Mouse (Mus musculus): ENCODE results near the gene Mllt11. TPM values are rescaled to one million over a fixed set of nuclear protein-coding genes. Genes with fewer than 3 reads are reported as not detected.

Gene Mllt11
- polyA plus RNA-seq, 1 experiment from 2014 or later, result 11.5 TPM

- H3K27ac ChIP-seq (ENCODE audit: low read length), result no peak overlapping the region
Observed at GRCm38 (mm10) chr3:95270766-95271364, 38.9 kb upstream of the Mllt11 start.

DNA sequence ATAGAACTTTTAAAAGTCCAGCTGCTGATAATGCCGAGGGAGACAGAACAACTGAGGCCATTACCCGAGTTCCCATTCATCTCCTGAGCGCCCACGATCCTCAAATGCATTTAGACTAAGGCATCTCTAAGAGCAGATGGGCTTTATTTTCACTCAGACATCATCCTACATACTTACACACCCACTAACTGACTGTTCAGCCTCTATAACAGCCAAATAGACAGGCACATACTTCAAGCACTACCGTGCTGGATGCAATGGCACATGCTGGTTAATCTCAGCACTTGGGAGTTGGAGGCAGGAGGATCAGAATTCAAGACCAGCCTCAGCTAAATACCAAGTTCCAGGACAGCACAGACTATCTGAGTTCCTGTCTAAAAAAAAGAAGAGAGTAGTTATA is 37.8 kb upstream of the Mllt11 start:
- H3K4me2 ChIP-seq (ENCODE audit: low read depth, low read length), result no peak overlapping the region
- 77% methylated on average over 5 of the region's 5 CpGs for WGBS
- no peaks in the 10 kb centered on the region for H3K9me3 ChIP-seq (replicated peaks; ENCODE audit: control insufficient read depth, low read length)
- no peak for ATAC-seq (replicated peaks; ENCODE audit: extremely low read depth, insufficient read depth, low FRiP score)
- H3K27ac ChIP-seq (ENCODE audit: low read length), result no peak overlapping the region
- H3K27me3 ChIP-seq (ENCODE audit: control insufficient read depth, insufficient read depth, low read length), result no peaks in the 10 kb centered on the region
- peaks cover 8% of the 10 kb centered on the region for H3K4me1 ChIP-seq (ENCODE audit: control insufficient read depth, insufficient read depth, low read length)
- no peak overlapping the region for H3K9ac ChIP-seq (ENCODE audit: low read length)
- H3K36me3 ChIP-seq (ENCODE audit: control insufficient read depth, insufficient read depth), result peaks cover 13% of the 10 kb centered on the region
- no peak overlapping the region for H3K4me3 ChIP-seq (ENCODE audit: low read length)

More at GRCm38 (mm10) chr3:95270766-95271364, 38.9 kb upstream of the Mllt11 start:
- Histone ChIP-seq H3K36me3 (ENCODE audit: control insufficient read depth, insufficient read depth) (peaks cover 10% of the 10 kb centered on the region), H3K4me3 (ENCODE audit: low read length) (no peak overlapping the region), H3K4me1 (ENCODE audit: control insufficient read depth, insufficient read depth, low read length) (peaks cover 13% of the 10 kb centered on the region), H3K4me2 (ENCODE audit: low read depth, low read length) (no peak overlapping the region), H3K9ac (ENCODE audit: low read length) (no peak overlapping the region), H3K27me3 (ENCODE audit: control insufficient read depth, insufficient read depth, low read length) (no peaks in the 10 kb centered on the region), H3K9me3 (replicated peaks; ENCODE audit: control insufficient read depth, low read length) (no peaks in the 10 kb centered on the region)
- WGBS, result 81% methylated on average over 12 of the region's 12 CpGs
- no peak for ATAC-seq (replicated peaks; ENCODE audit: extremely low read depth, insufficient read depth, low FRiP score)

GRCm38 (mm10) chr3:95267855-95268254 is 35.9 kb upstream of the Mllt11 start:
- no peak for ATAC-seq (replicated peaks; ENCODE audit: extremely low read depth, insufficient read depth, low FRiP score)
- Histone ChIP-seq H3K4me1 (ENCODE audit: control insufficient read depth, insufficient read depth, low read length) (no peaks in the 10 kb centered on the region; the same call in 1 of the 2 replicates), H3K27me3 (ENCODE audit: control insufficient read depth, insufficient read depth, low read length) (no peaks in the 10 kb centered on the region), H3K9ac (ENCODE audit: low read length) (no peak overlapping the region), H3K27ac (ENCODE audit: low read length) (no peak overlapping the region), H3K36me3 (ENCODE audit: control insufficient read depth, insufficient read depth) (peaks cover 17% of the 10 kb centered on the region), H3K4me3 (ENCODE audit: low read length) (no peak overlapping the region), H3K4me2 (ENCODE audit: low read depth, low read length) (no peak overlapping the region), H3K9me3 (replicated peaks; ENCODE audit: control insufficient read depth, low read length) (no peaks in the 10 kb centered on the region)

GRCm38 (mm10) chr3:95266052-95266451 is 34.1 kb upstream of the Mllt11 start:
- no peak overlapping the region for H3K27ac ChIP-seq (ENCODE audit: low read length)
- H3K4me2 ChIP-seq (ENCODE audit: low read depth, low read length), result no peak overlapping the region
- no peaks in the 10 kb centered on the region for H3K27me3 ChIP-seq (ENCODE audit: control insufficient read depth, insufficient read depth, low read length)
- no peak overlapping the region for H3K9ac ChIP-seq (ENCODE audit: low read length)
- no peak overlapping the region for H3K4me3 ChIP-seq (ENCODE audit: low read length)
- H3K9me3 ChIP-seq (replicated peaks; ENCODE audit: control insufficient read depth, low read length), result no peaks in the 10 kb centered on the region
- no peaks in the 10 kb centered on the region; the same call in 1 of the 2 replicates for H3K4me1 ChIP-seq (ENCODE audit: control insufficient read depth, insufficient read depth, low read length)
- WGBS, result 93% methylated on average over 3 of the region's 3 CpGs
- H3K36me3 ChIP-seq (ENCODE audit: control insufficient read depth, insufficient read depth), result peaks cover 27% of the 10 kb centered on the region
- ATAC-seq (replicated peaks; ENCODE audit: extremely low read depth, insufficient read depth, low FRiP score), result no peak

GRCm38 (mm10) chr3:95264724-95265123 is 32.8 kb upstream of the Mllt11 start:
- H3K36me3 ChIP-seq (ENCODE audit: control insufficient read depth, insufficient read depth), result peaks cover 30% of the 10 kb centered on the region
- no peak overlapping the region for H3K9ac ChIP-seq (ENCODE audit: low read length)
- H3K4me2 ChIP-seq (ENCODE audit: low read depth, low read length), result no peak overlapping the region
- no peak overlapping the region for H3K4me3 ChIP-seq (ENCODE audit: low read length)
- no peaks in the 10 kb centered on the region for H3K9me3 ChIP-seq (replicated peaks; ENCODE audit: control insufficient read depth, low read length)
- no peaks in the 10 kb centered on the region for H3K4me1 ChIP-seq (ENCODE audit: control insufficient read depth, insufficient read depth, low read length)
- ATAC-seq (replicated peaks; ENCODE audit: extremely low read depth, insufficient read depth, low FRiP score), result no peak
- no peaks in the 10 kb centered on the region for H3K27me3 ChIP-seq (ENCODE audit: control insufficient read depth, insufficient read depth, low read length)
- WGBS, result 84% methylated on average over 1 of the region's 1 CpGs
- H3K27ac ChIP-seq (ENCODE audit: low read length), result no peak overlapping the region

DNA sequence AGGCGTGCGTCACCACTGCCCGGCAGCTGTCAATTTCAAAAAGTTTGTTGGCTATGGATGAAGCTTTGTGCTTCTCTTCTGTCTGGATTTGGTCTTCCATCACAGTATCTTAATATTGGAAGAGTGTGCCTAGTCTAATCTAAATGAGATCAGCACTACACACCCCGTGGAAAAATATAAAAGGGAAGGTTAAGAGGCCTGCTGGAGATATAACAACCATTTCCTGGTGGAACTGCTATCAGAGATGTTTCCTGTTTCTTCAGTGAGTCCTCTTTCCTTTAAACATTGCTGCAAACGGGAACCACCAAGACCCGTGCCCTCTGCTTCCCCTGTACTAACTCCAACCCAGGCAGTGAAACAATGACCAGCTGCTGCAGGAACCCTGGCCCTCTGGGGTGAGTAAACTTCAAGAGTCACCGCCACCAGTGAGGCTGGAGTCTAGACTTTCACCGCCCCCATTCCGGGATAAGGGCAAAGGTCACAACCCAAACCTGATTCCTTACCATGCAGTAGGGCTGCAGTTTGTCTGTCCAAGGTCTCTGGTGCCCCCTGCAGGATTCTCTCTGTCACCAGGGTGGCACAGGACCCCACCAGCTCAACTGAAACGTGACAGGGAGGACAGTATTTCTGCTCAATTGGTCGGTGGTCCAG is 31.2 kb upstream of the Mllt11 start:
- Histone ChIP-seq H3K27me3 (ENCODE audit: control insufficient read depth, insufficient read depth, low read length) (no peaks in the 10 kb centered on the region), H3K36me3 (ENCODE audit: control insufficient read depth, insufficient read depth) (peaks cover 44% of the 10 kb centered on the region), H3K9ac (ENCODE audit: low read length) (no peak overlapping the region), H3K4me2 (ENCODE audit: low read depth, low read length) (no peak overlapping the region), H3K4me3 (ENCODE audit: low read length) (no peak overlapping the region), H3K9me3 (replicated peaks; ENCODE audit: control insufficient read depth, low read length) (no peaks in the 10 kb centered on the region), H3K4me1 (ENCODE audit: control insufficient read depth, insufficient read depth, low read length) (no peaks in the 10 kb centered on the region), H3K27ac (ENCODE audit: low read length) (no peak overlapping the region)
- no peak; the same call in 1 of the 2 replicates for ATAC-seq (replicated peaks; ENCODE audit: extremely low read depth, insufficient read depth, low FRiP score)
- 48% methylated on average over 11 of the region's 11 CpGs for WGBS

DNA sequence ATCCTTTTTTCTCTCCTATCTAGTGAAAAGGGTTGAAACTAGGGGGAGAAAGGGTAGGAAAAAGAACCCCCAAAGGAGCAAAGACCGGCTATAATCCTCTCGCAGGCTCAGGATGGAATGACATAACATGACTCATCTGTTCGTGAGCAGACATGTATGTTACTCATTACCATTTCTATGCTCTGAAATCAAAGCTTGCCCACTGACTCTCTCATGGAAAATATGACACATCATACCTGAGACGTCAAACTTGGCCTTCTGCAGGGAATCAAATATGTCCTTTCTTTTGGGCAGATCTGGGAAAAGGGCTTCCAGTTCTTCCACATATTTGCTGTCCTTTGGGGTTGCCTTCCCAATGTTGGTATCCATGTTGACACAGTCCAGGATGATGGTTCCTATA is 30.0 kb upstream of the Mllt11 start:
- Histone ChIP-seq H3K36me3 (ENCODE audit: control insufficient read depth, insufficient read depth) (peaks cover 49% of the 10 kb centered on the region), H3K27ac (ENCODE audit: low read length) (no peak overlapping the region), H3K27me3 (ENCODE audit: control insufficient read depth, insufficient read depth, low read length) (no peaks in the 10 kb centered on the region), H3K9me3 (replicated peaks; ENCODE audit: control insufficient read depth, low read length) (no peaks in the 10 kb centered on the region), H3K4me3 (ENCODE audit: low read length) (no peak overlapping the region), H3K4me1 (ENCODE audit: control insufficient read depth, insufficient read depth, low read length) (no peaks in the 10 kb centered on the region), H3K4me2 (ENCODE audit: low read depth, low read length) (no peak overlapping the region), H3K9ac (ENCODE audit: low read length) (no peak overlapping the region)
- WGBS, result 85% methylated on average over 4 of the region's 4 CpGs
- no peak for ATAC-seq (replicated peaks; ENCODE audit: extremely low read depth, insufficient read depth, low FRiP score)

DNA sequence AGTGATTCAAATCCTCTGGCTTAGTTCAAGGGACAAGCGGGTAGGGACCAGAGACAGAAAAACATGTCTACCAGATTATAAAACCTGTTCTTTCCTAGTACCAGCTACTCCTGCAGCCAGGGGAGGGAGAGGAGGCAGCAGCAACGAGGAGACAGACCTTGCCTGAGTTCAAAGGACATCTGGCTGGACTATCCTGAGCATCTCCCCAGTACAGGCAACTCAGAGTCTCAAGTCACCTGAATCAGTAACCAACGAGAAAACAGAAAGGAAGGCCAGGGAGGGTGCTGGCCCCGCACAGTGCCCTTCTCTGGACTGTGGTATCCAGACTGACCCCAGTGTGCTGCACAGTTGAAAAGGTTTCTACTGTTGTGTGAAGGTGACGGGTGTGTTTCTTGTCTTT is 25.0 kb upstream of the Mllt11 start:
- Histone ChIP-seq H3K4me1 (ENCODE audit: control insufficient read depth, insufficient read depth, low read length) (no peaks in the 10 kb centered on the region), H3K9me3 (replicated peaks; ENCODE audit: control insufficient read depth, low read length) (no peaks in the 10 kb centered on the region), H3K4me2 (ENCODE audit: low read depth, low read length) (no peak overlapping the region), H3K4me3 (ENCODE audit: low read length) (no peak overlapping the region), H3K36me3 (ENCODE audit: control insufficient read depth, insufficient read depth) (peaks cover 51% of the 10 kb centered on the region), H3K27ac (ENCODE audit: low read length) (no peak overlapping the region), H3K9ac (ENCODE audit: low read length) (no peak overlapping the region), H3K27me3 (ENCODE audit: control insufficient read depth, insufficient read depth, low read length) (no peaks in the 10 kb centered on the region)
- WGBS, result 83% methylated on average over 5 of the region's 5 CpGs
- no peak for ATAC-seq (replicated peaks; ENCODE audit: extremely low read depth, insufficient read depth, low FRiP score)

- Histone ChIP-seq H3K4me3 (ENCODE audit: low read length) (no peak within 1 kb of the TSS), H3K9me3 (replicated peaks; ENCODE audit: control insufficient read depth, low read length) (no peaks in the 10 kb centered on the region), H3K4me2 (ENCODE audit: low read depth, low read length) (no peak within 1 kb of the TSS), H3K36me3 (ENCODE audit: control insufficient read depth, insufficient read depth) (peaks cover 11% of the 10 kb centered on the region; the same call in 1 of the 2 replicates), H3K4me1 (ENCODE audit: control insufficient read depth, insufficient read depth, low read length) (no peaks in the 10 kb centered on the region), H3K27me3 (ENCODE audit: control insufficient read depth, insufficient read depth, low read length) (no peaks in the 10 kb centered on the region), H3K27ac (ENCODE audit: low read length) (no peak within 1 kb of the TSS), H3K9ac (ENCODE audit: low read length) (no peak within 1 kb of the TSS)
- ATAC-seq (replicated peaks; ENCODE audit: extremely low read depth, insufficient read depth, low FRiP score), result no peak
- 49% methylated on average over 7 of the region's 7 CpGs for WGBS
Observed at GRCm38 (mm10) chr3:95250783-95251424, 18.9 kb upstream of the Mllt11 start, which contains the start of gene Bnipl. TSS of gene Bnipl (minus strand) at chr3:95251193.

Data from heart, embryonic 16.5 days (tissue).